Mouse (Mus musculus) midbrain, embryonic 11.5 days (tissue): Measurements from ENCODE around the gene Arpp21. TPM values are rescaled to one million over a fixed set of nuclear protein-coding genes. Genes with fewer than 3 reads are reported as not detected.
A peak's percentile ranks its signal among the peaks of the same experiment; 100 is the strongest.

Experiments used
- ATAC-seq: fragments of 200-750 bp; cut with Nextera tagmentation; 2 replicates; pipeline ENCODE4 v1.8.0; 2017; ENCODE audit warnings: moderate TSS enrichment, moderate library complexity; ENCODE audit not compliant: low FRiP score
- DNase-seq: peaks from one replicate; pipeline ENCODE4 v3.0.0; 2015; ENCODE audit warnings: low spot score; ENCODE audit errors: missing footprints
- H3K27ac ChIP-seq: fragments of 300-500 bp; sonication (generic); 2 replicates; pipeline ENCODE4 v1.5.1; 2014; ENCODE audit warnings: low read depth, low read length
- H3K27me3 ChIP-seq: fragments of 300-500 bp; sonication (generic); 2 replicates; pipeline ENCODE4 v1.6.1; 2014; ENCODE audit warnings: mild to moderate bottlenecking, low read length, moderate library complexity, mixed read lengths; ENCODE audit not compliant: control insufficient read depth, insufficient read depth
- H3K36me3 ChIP-seq: fragments of 300-500 bp; sonication (generic); 2 replicates; pipeline ENCODE4 v1.6.1; 2014; ENCODE audit warnings: mild to moderate bottlenecking, low read length, moderate library complexity, mixed read lengths; ENCODE audit not compliant: control insufficient read depth, insufficient read depth
- H3K4me1 ChIP-seq: fragments of 300-500 bp; sonication (generic); 2 replicates; pipeline ENCODE4 v1.6.1; 2014; ENCODE audit warnings: low read length; ENCODE audit not compliant: control insufficient read depth, insufficient read depth
- H3K4me2 ChIP-seq: fragments of 300-500 bp; sonication (generic); 2 replicates; pipeline ENCODE4 v1.6.1; 2014; ENCODE audit warnings: mild to moderate bottlenecking, moderate library complexity
- H3K4me3 ChIP-seq: fragments of 300-500 bp; sonication (generic); 2 replicates; pipeline ENCODE4 v1.5.1; 2014; ENCODE audit warnings: low read depth, low read length
- H3K9ac ChIP-seq: fragments of 300-500 bp; sonication (generic); 2 replicates; pipeline ENCODE4 v1.6.1; 2014; ENCODE audit warnings: low read length
- H3K9me3 ChIP-seq: fragments of 300-500 bp; sonication (generic); 2 replicates; pipeline ENCODE4 v1.6.1; 2016; ENCODE audit warnings: low read length; ENCODE audit not compliant: control insufficient read depth
- WGBS: fragments of 180-500 bp; shearing (Covaris S2); extraction: QIAGEN DNeasy Blood & Tissue Kit; methylation state at CpG from one replicate; pipeline ENCODE4 v1.1.7; 2014; 5-methylcytosine and 5-hydroxymethylcytosine counted together
- polyA plus RNA-seq: library from polyadenylated mRNA; unstranded; fragments of >200 nt; fragmentation: Nextera tagmentation; extraction: Ambion mirVana; gene quantifications from 2 replicates; pipeline ENCODE4 v1.2.1, GENCODE M21; 2014

Arpp21 gene
- polyA plus RNA-seq, 1 experiment from 2014 or later, result 2.4 TPM

GRCm38 (mm10) chr9:112075273-112075672, 160.5 kb downstream of the Arpp21 start:
- ATAC-seq, result peak; percentile 54
- H3K9ac ChIP-seq, result no peak overlapping the region
- 64% methylated on average over 5 of the region's 5 CpGs for WGBS
- H3K27me3 ChIP-seq, result no peaks in the 10 kb centered on the region
- peak overlapping the region; percentile 40; the same call in 1 of the 2 replicates for H3K27ac ChIP-seq
- no peaks in the 10 kb centered on the region for H3K36me3 ChIP-seq
- H3K4me1 ChIP-seq, result peaks cover 7% of the 10 kb centered on the region; the same call in 1 of the 2 replicates
- no peak for DNase-seq
- H3K9me3 ChIP-seq, result no peaks in the 10 kb centered on the region
- H3K4me3 ChIP-seq, result no peak overlapping the region
- no peak overlapping the region for H3K4me2 ChIP-seq

- Histone ChIP-seq H3K27ac (peak overlapping the region; percentile 40; the same call in 1 of the 2 replicates), H3K27me3 (no peaks in the 10 kb centered on the region), H3K9me3 (no peaks in the 10 kb centered on the region), H3K9ac (no peak overlapping the region), H3K4me3 (no peak overlapping the region), H3K36me3 (no peaks in the 10 kb centered on the region), H3K4me1 (peaks cover 7% of the 10 kb centered on the region; the same call in 1 of the 2 replicates), H3K4me2 (no peak overlapping the region)
- ATAC-seq (peak; percentile 71; the same call in 1 of the 2 replicates), DNase-seq (no peak)
- WGBS, result 47% methylated on average over 5 of the region's 5 CpGs
Observed at GRCm38 (mm10) chr9:112074872-112075271, 160.9 kb downstream of the Arpp21 start.

- Histone ChIP-seq H3K4me1 (peaks cover 7% of the 10 kb centered on the region; the same call in 1 of the 2 replicates), H3K27ac (no peak overlapping the region), H3K4me2 (no peak overlapping the region), H3K4me3 (no peak overlapping the region), H3K9ac (no peak overlapping the region), H3K36me3 (no peaks in the 10 kb centered on the region), H3K9me3 (no peaks in the 10 kb centered on the region), H3K27me3 (no peaks in the 10 kb centered on the region)
- no peak for ATAC-seq
- DNase-seq, result no peak
- WGBS, result 59% methylated on average over 3 of the region's 3 CpGs
Observed at GRCm38 (mm10) chr9:112071368-112071767, 164.4 kb downstream of the Arpp21 start.

- Histone ChIP-seq H3K4me1 (peaks cover 7% of the 10 kb centered on the region; the same call in 1 of the 2 replicates), H3K9ac (no peak overlapping the region), H3K27ac (no peak overlapping the region), H3K36me3 (no peaks in the 10 kb centered on the region), H3K4me3 (no peak overlapping the region), H3K9me3 (no peaks in the 10 kb centered on the region), H3K27me3 (no peaks in the 10 kb centered on the region), H3K4me2 (no peak overlapping the region)
- no peak for DNase-seq
- WGBS, result 54% methylated on average over 5 of the region's 5 CpGs
- ATAC-seq, result no peak
Observed at GRCm38 (mm10) chr9:112070961-112071360, 164.8 kb downstream of the Arpp21 start.

- Histone ChIP-seq H3K4me3 (no peak overlapping the region), H3K9me3 (no peaks in the 10 kb centered on the region), H3K36me3 (no peaks in the 10 kb centered on the region), H3K4me2 (no peak overlapping the region), H3K4me1 (no peaks in the 10 kb centered on the region), H3K27me3 (no peaks in the 10 kb centered on the region), H3K9ac (no peak overlapping the region), H3K27ac (no peak overlapping the region)
- ATAC-seq (no peak), DNase-seq (peak; percentile 66)
- WGBS, result 96% methylated on average over 5 of the region's 5 CpGs
Observed at GRCm38 (mm10) chr9:112068250-112068649, 167.5 kb downstream of the Arpp21 start.

- H3K4me3 ChIP-seq, result no peak overlapping the region
- WGBS, result 66% methylated on average over 6 of the region's 6 CpGs
- DNase-seq (no peak), ATAC-seq (no peak)
- H3K9ac ChIP-seq, result no peak overlapping the region
- H3K4me2 ChIP-seq, result no peak overlapping the region
- H3K27me3 ChIP-seq, result no peaks in the 10 kb centered on the region
- no peaks in the 10 kb centered on the region for H3K9me3 ChIP-seq
- H3K27ac ChIP-seq, result no peak overlapping the region
- H3K4me1 ChIP-seq, result no peaks in the 10 kb centered on the region
- no peaks in the 10 kb centered on the region for H3K36me3 ChIP-seq
Observed at GRCm38 (mm10) chr9:112060696-112061425, 174.9 kb downstream of the Arpp21 start.

GRCm38 (mm10) chr9:112054807-112055381, 180.8 kb downstream of the Arpp21 start:
- 77% methylated on average over 6 of the region's 6 CpGs for WGBS
- H3K36me3 ChIP-seq, result no peaks in the 10 kb centered on the region
- H3K27me3 ChIP-seq, result no peaks in the 10 kb centered on the region
- no peak overlapping the region for H3K4me2 ChIP-seq
- H3K4me3 ChIP-seq, result no peak overlapping the region
- H3K27ac ChIP-seq, result no peak overlapping the region
- ATAC-seq (no peak), DNase-seq (peak; percentile 37)
- H3K9ac ChIP-seq, result no peak overlapping the region
- no peaks in the 10 kb centered on the region for H3K9me3 ChIP-seq
- no peaks in the 10 kb centered on the region for H3K4me1 ChIP-seq

GRCm38 (mm10) chr9:112047903-112048467, 187.8 kb downstream of the Arpp21 start:
- WGBS, result 85% methylated on average over 9 of the region's 9 CpGs
- DNase-seq, result no peak
- Histone ChIP-seq H3K9ac (no peak overlapping the region), H3K9me3 (no peaks in the 10 kb centered on the region), H3K4me1 (no peaks in the 10 kb centered on the region), H3K27ac (no peak overlapping the region), H3K27me3 (no peaks in the 10 kb centered on the region), H3K36me3 (no peaks in the 10 kb centered on the region), H3K4me3 (no peak overlapping the region), H3K4me2 (no peak overlapping the region)
- no peak for ATAC-seq

- ATAC-seq, result no peak
Observed at GRCm38 (mm10) chr9:112040566-112040965, 195.2 kb downstream of the Arpp21 start.

More at GRCm38 (mm10) chr9:112040566-112040965, 195.2 kb downstream of the Arpp21 start:
- H3K9me3 ChIP-seq, result no peaks in the 10 kb centered on the region
- no peaks in the 10 kb centered on the region for H3K36me3 ChIP-seq
- no peaks in the 10 kb centered on the region for H3K27me3 ChIP-seq
- H3K27ac ChIP-seq, result no peak overlapping the region
- H3K4me2 ChIP-seq, result no peak overlapping the region
- 86% methylated on average over 1 of the region's 1 CpGs for WGBS
- H3K4me3 ChIP-seq, result no peak overlapping the region
- H3K9ac ChIP-seq, result no peak overlapping the region
- no peaks in the 10 kb centered on the region for H3K4me1 ChIP-seq
- no peak for DNase-seq
